Mouse (Mus musculus) limb, embryonic 13.5 days (tissue): ENCODE results near the gene Kbtbd12. TPM values are rescaled to one million over a fixed set of nuclear protein-coding genes. Genes with fewer than 3 reads are reported as not detected.

Experiments
- ATAC-seq: fragments of 200-750 bp; cut with Nextera tagmentation; 2 replicates; pipeline ENCODE4 v1.8.0; 2017; ENCODE audit warnings: low read depth, moderate number of reproducible peaks, moderate TSS enrichment; ENCODE audit not compliant: low FRiP score
- H3K27ac ChIP-seq: fragments of 300-500 bp; sonication (generic); 2 replicates; pipeline ENCODE4 v1.5.1; 2015; ENCODE audit warnings: inconsistent platforms, mild to moderate bottlenecking, moderate library complexity
- H3K27me3 ChIP-seq: fragments of 300-500 bp; sonication (generic); 2 replicates; pipeline ENCODE4 v1.6.1; 2015; ENCODE audit warnings: mild to moderate bottlenecking, inconsistent platforms
- H3K36me3 ChIP-seq: fragments of 300-500 bp; sonication (generic); 2 replicates; pipeline ENCODE4 v1.6.1; 2015; ENCODE audit warnings: inconsistent platforms, mild to moderate bottlenecking, moderate library complexity
- H3K4me1 ChIP-seq: fragments of 300-500 bp; sonication (generic); 2 replicates; pipeline ENCODE4 v1.6.1; 2015; ENCODE audit warnings: inconsistent platforms
- H3K4me2 ChIP-seq: fragments of 300-500 bp; sonication (generic); replicated peaks from 2 replicates; pipeline ENCODE4 v1.6.1; 2015; ENCODE audit warnings: inconsistent platforms, mild to moderate bottlenecking, moderate library complexity
- H3K4me3 ChIP-seq: fragments of 300-500 bp; sonication (generic); 2 replicates; pipeline ENCODE4 v1.5.1; 2015; ENCODE audit warnings: moderate library complexity, mild to moderate bottlenecking, inconsistent platforms
- H3K9ac ChIP-seq: fragments of 300-500 bp; sonication (generic); 2 replicates; pipeline ENCODE4 v1.6.1; 2015; ENCODE audit warnings: mild to moderate bottlenecking, inconsistent platforms
- H3K9me3 ChIP-seq: fragments of 300-500 bp; sonication (generic); 2 replicates; pipeline ENCODE4 v1.6.1; 2016; ENCODE audit warnings: inconsistent platforms
- WGBS: fragments of 180-500 bp; shearing (Covaris S2); methylation state at CpG from one replicate; pipeline ENCODE4 v1.1.7; 2015; 5-methylcytosine and 5-hydroxymethylcytosine counted together
- polyA plus RNA-seq: library from polyadenylated mRNA; unstranded; fragments of >200 nt; fragmentation: Nextera tagmentation; extraction: Ambion mirVana; gene quantifications from 2 replicates; pipeline ENCODE4 v1.2.1, GENCODE M21; 2015

Gene Kbtbd12
- polyA plus RNA-seq, 1 experiment from 2014 or later: 0.51 TPM

GRCm38 (mm10) chr6:88640331-88640730 lies 2.6 kb upstream of the Kbtbd12 start:
- no peak overlapping the region for H3K27ac ChIP-seq
- ATAC-seq: no peak

GRCm38 (mm10) chr6:88639921-88640320 lies 2.2 kb upstream of the Kbtbd12 start:
- H3K9me3 ChIP-seq: peaks cover 7% of the 10 kb centered on the region; the same call in 1 of the 2 replicates
- no peaks in the 10 kb centered on the region for H3K27me3 ChIP-seq
- H3K4me1 ChIP-seq: peaks cover 3% of the 10 kb centered on the region; the same call in 1 of the 2 replicates
- 6% methylated on average over 9 of the region's 9 CpGs for WGBS
- no peaks in the 10 kb centered on the region for H3K36me3 ChIP-seq
- no peak for ATAC-seq
- H3K4me3 ChIP-seq: no peak overlapping the region
- H3K9ac ChIP-seq: no peak overlapping the region
- H3K4me2 ChIP-seq: no peak overlapping the region; the same call in 1 of the 2 replicates
- H3K27ac ChIP-seq: no peak overlapping the region

More at GRCm38 (mm10) chr6:88640331-88640730, 2.6 kb upstream of the Kbtbd12 start:
- no peak overlapping the region; the same call in 1 of the 2 replicates for H3K4me2 ChIP-seq
- no peak overlapping the region for H3K4me3 ChIP-seq
- H3K4me1 ChIP-seq: peaks cover 3% of the 10 kb centered on the region; the same call in 1 of the 2 replicates
- no peaks in the 10 kb centered on the region for H3K36me3 ChIP-seq
- H3K9me3 ChIP-seq: peaks cover 7% of the 10 kb centered on the region; the same call in 1 of the 2 replicates
- WGBS: 41% methylated on average over 3 of the region's 3 CpGs
- H3K27me3 ChIP-seq: no peaks in the 10 kb centered on the region
- no peak overlapping the region for H3K9ac ChIP-seq

GRCm38 (mm10) chr6:88639372-88639920 lies 1.7 kb upstream of the Kbtbd12 start:
- Histone ChIP-seq H3K4me2 (no peak overlapping the region; the same call in 1 of the 2 replicates), H3K4me1 (peaks cover 3% of the 10 kb centered on the region; the same call in 1 of the 2 replicates), H3K4me3 (no peak overlapping the region), H3K27ac (no peak overlapping the region), H3K27me3 (no peaks in the 10 kb centered on the region), H3K9me3 (peaks cover 7% of the 10 kb centered on the region; the same call in 1 of the 2 replicates), H3K9ac (no peak overlapping the region), H3K36me3 (no peaks in the 10 kb centered on the region)
- WGBS: 24% methylated on average over 6 of the region's 6 CpGs
- no peak for ATAC-seq

GRCm38 (mm10) chr6:88638917-88639316 lies 1.2 kb upstream of the Kbtbd12 start:
- H3K4me2 ChIP-seq: no peak overlapping the region
- H3K9me3 ChIP-seq: peaks cover 7% of the 10 kb centered on the region; the same call in 1 of the 2 replicates
- no peak overlapping the region for H3K9ac ChIP-seq
- 47% methylated on average over 1 of the region's 1 CpGs for WGBS
- no peak overlapping the region for H3K4me3 ChIP-seq
- no peak for ATAC-seq
- H3K36me3 ChIP-seq: no peaks in the 10 kb centered on the region
- H3K27me3 ChIP-seq: no peaks in the 10 kb centered on the region
- peaks cover 3% of the 10 kb centered on the region; the same call in 1 of the 2 replicates for H3K4me1 ChIP-seq
- H3K27ac ChIP-seq: no peak overlapping the region

- 88% methylated on average over 6 of the region's 6 CpGs for WGBS
- ATAC-seq: no peak
These were observed 1.6 kb downstream of the Kbtbd12 start for GRCm38 (mm10) chr6:88635881-88636754.

GRCm38 (mm10) chr6:88631293-88631692 lies 6.5 kb downstream of the Kbtbd12 start:
- H3K27ac ChIP-seq: no peak overlapping the region
- H3K9ac ChIP-seq: no peak overlapping the region
- H3K9me3 ChIP-seq: no peaks in the 10 kb centered on the region
- 67% methylated on average over 6 of the region's 6 CpGs for WGBS
- H3K36me3 ChIP-seq: no peaks in the 10 kb centered on the region
- peaks cover 10% of the 10 kb centered on the region for H3K4me1 ChIP-seq
- no peak overlapping the region for H3K4me2 ChIP-seq
- H3K4me3 ChIP-seq: no peak overlapping the region
- ATAC-seq: no peak
- H3K27me3 ChIP-seq: 0 out of 2 replicates have a peak, but pooled peaks cover 9% of the 10 kb centered on the region

More at GRCm38 (mm10) chr6:88635881-88636754, 1.6 kb downstream of the Kbtbd12 start:
- Histone ChIP-seq H3K36me3 (no peaks in the 10 kb centered on the region), H3K9ac (no peak overlapping the region), H3K4me3 (no peak overlapping the region), H3K9me3 (peaks cover 7% of the 10 kb centered on the region; the same call in 1 of the 2 replicates), H3K27ac (no peak overlapping the region), H3K4me1 (peaks cover 3% of the 10 kb centered on the region; the same call in 1 of the 2 replicates), H3K4me2 (no peak overlapping the region), H3K27me3 (no peaks in the 10 kb centered on the region)

- Histone ChIP-seq H3K27me3 (0 out of 2 replicates have a peak, but pooled peaks cover 9% of the 10 kb centered on the region), H3K4me3 (no peak overlapping the region), H3K4me1 (peaks cover 10% of the 10 kb centered on the region), H3K4me2 (no peak overlapping the region), H3K36me3 (no peaks in the 10 kb centered on the region), H3K9ac (no peak overlapping the region), H3K27ac (no peak overlapping the region), H3K9me3 (no peaks in the 10 kb centered on the region)
- ATAC-seq: no peak
- 33% methylated on average over 5 of the region's 5 CpGs for WGBS
These were observed 7.2 kb downstream of the Kbtbd12 start for GRCm38 (mm10) chr6:88630560-88630959.

- Histone ChIP-seq H3K36me3 (no peaks in the 10 kb centered on the region), H3K4me2 (no peak overlapping the region), H3K9me3 (no peaks in the 10 kb centered on the region), H3K27ac (no peak overlapping the region), H3K4me1 (peaks cover 10% of the 10 kb centered on the region), H3K27me3 (0 out of 2 replicates have a peak, but pooled peaks cover 9% of the 10 kb centered on the region), H3K4me3 (no peak overlapping the region), H3K9ac (no peak overlapping the region)
- WGBS: 94% methylated on average over 2 of the region's 2 CpGs
- ATAC-seq: no peak
These were observed 7.9 kb downstream of the Kbtbd12 start for GRCm38 (mm10) chr6:88629821-88630220.

- H3K27me3 ChIP-seq: 0 out of 2 replicates have a peak, but pooled peaks cover 9% of the 10 kb centered on the region
- ATAC-seq: peak; percentile 85
- peak overlapping the region; percentile 51 for H3K4me3 ChIP-seq
- H3K36me3 ChIP-seq: no peaks in the 10 kb centered on the region
- 1% methylated on average over 51 of the region's 51 CpGs for WGBS
- H3K4me1 ChIP-seq: peaks cover 10% of the 10 kb centered on the region
- peak overlapping the region; percentile 96 for H3K4me2 ChIP-seq
- peak overlapping the region; percentile 72 for H3K9ac ChIP-seq
- H3K9me3 ChIP-seq: no peaks in the 10 kb centered on the region
- H3K27ac ChIP-seq: no peak overlapping the region
These were observed 10.4 kb downstream of the Kbtbd12 start for GRCm38 (mm10) chr6:88627317-88627811.

- Histone ChIP-seq H3K27me3 (0 out of 2 replicates have a peak, but pooled peaks cover 9% of the 10 kb centered on the region), H3K4me3 (peak overlapping the region; percentile 51), H3K36me3 (no peaks in the 10 kb centered on the region), H3K4me2 (peak overlapping the region; percentile 96), H3K4me1 (peaks cover 10% of the 10 kb centered on the region), H3K9ac (peak overlapping the region; percentile 72), H3K27ac (no peak overlapping the region; the same call in 1 of the 2 replicates), H3K9me3 (no peaks in the 10 kb centered on the region)
- 9% methylated on average over 11 of the region's 11 CpGs for WGBS
- ATAC-seq: no peak
These were observed 10.8 kb downstream of the Kbtbd12 start for GRCm38 (mm10) chr6:88626912-88627311.

- H3K27ac ChIP-seq: no peak overlapping the region; the same call in 1 of the 2 replicates
- H3K36me3 ChIP-seq: no peaks in the 10 kb centered on the region
- 9% methylated on average over 4 of the region's 4 CpGs for WGBS
- peaks cover 10% of the 10 kb centered on the region for H3K4me1 ChIP-seq
- no peak overlapping the region for H3K9ac ChIP-seq
- H3K9me3 ChIP-seq: no peaks in the 10 kb centered on the region
- peak overlapping the region; percentile 51; the same call in 1 of the 2 replicates for H3K4me3 ChIP-seq
- H3K27me3 ChIP-seq: 0 out of 2 replicates have a peak, but pooled peaks cover 9% of the 10 kb centered on the region
- no peak for ATAC-seq
- peak overlapping the region; percentile 96; the same call in 1 of the 2 replicates for H3K4me2 ChIP-seq
These were observed 11.3 kb downstream of the Kbtbd12 start for GRCm38 (mm10) chr6:88626462-88626861.
